Mouse (Mus musculus): ENCODE data around the gene E2f6. TPM values are rescaled to one million over a fixed set of nuclear protein-coding genes. Genes with fewer than 3 reads are reported as not detected.

Gene E2f6
- polyA plus RNA-seq, 1 experiment from 2014 or later, result 56.7 TPM

GRCm38 (mm10) chr12:16849821-16850220, 39.1 kb downstream of the E2f6 start:
- Histone ChIP-seq H3K36me3 (ENCODE audit: control insufficient read depth, insufficient read depth, low read length) (no peaks in the 10 kb centered on the region), H3K4me2 (replicated peaks; ENCODE audit: low read depth, low read length) (no peak overlapping the region), H3K27ac (ENCODE audit: low read depth, low read length) (no peak overlapping the region), H3K27me3 (ENCODE audit: control insufficient read depth, insufficient read depth, low read length) (no peaks in the 10 kb centered on the region), H3K9me3 (ENCODE audit: control insufficient read depth, low read length) (no peaks in the 10 kb centered on the region), H3K9ac (ENCODE audit: low read depth, low read length) (no peak overlapping the region), H3K4me3 (ENCODE audit: low read length) (no peak overlapping the region), H3K4me1 (ENCODE audit: control insufficient read depth, insufficient read depth, low read length) (peaks cover 8% of the 10 kb centered on the region; the same call in 1 of the 2 replicates)
- ATAC-seq (ENCODE audit: low FRiP score, low TSS enrichment), result no peak
- WGBS, result 29% methylated on average over 2 of the region's 2 CpGs

GRCm38 (mm10) chr12:16850431-16851375, 39.9 kb downstream of the E2f6 start:
- Histone ChIP-seq H3K4me3 (ENCODE audit: low read length) (no peak overlapping the region), H3K9me3 (ENCODE audit: control insufficient read depth, low read length) (no peaks in the 10 kb centered on the region), H3K36me3 (ENCODE audit: control insufficient read depth, insufficient read depth, low read length) (no peaks in the 10 kb centered on the region), H3K9ac (ENCODE audit: low read depth, low read length) (no peak overlapping the region), H3K27ac (ENCODE audit: low read depth, low read length) (no peak overlapping the region), H3K4me1 (ENCODE audit: control insufficient read depth, insufficient read depth, low read length) (peaks cover 7% of the 10 kb centered on the region; the same call in 1 of the 2 replicates), H3K27me3 (ENCODE audit: control insufficient read depth, insufficient read depth, low read length) (no peaks in the 10 kb centered on the region), H3K4me2 (replicated peaks; ENCODE audit: low read depth, low read length) (no peak overlapping the region)
- peak; percentile 73 for ATAC-seq (ENCODE audit: low FRiP score, low TSS enrichment)
- WGBS, result 42% methylated on average over 16 of the region's 16 CpGs

GRCm38 (mm10) chr12:16853431-16854165, 42.8 kb downstream of the E2f6 start:
- peaks cover 7% of the 10 kb centered on the region; the same call in 1 of the 2 replicates for H3K4me1 ChIP-seq (ENCODE audit: control insufficient read depth, insufficient read depth, low read length)
- no peaks in the 10 kb centered on the region for H3K36me3 ChIP-seq (ENCODE audit: control insufficient read depth, insufficient read depth, low read length)
- H3K9ac ChIP-seq (ENCODE audit: low read depth, low read length), result no peak overlapping the region
- H3K4me2 ChIP-seq (replicated peaks; ENCODE audit: low read depth, low read length), result no peak overlapping the region
- no peaks in the 10 kb centered on the region for H3K27me3 ChIP-seq (ENCODE audit: control insufficient read depth, insufficient read depth, low read length)
- ATAC-seq (ENCODE audit: low FRiP score, low TSS enrichment), result no peak
- H3K4me3 ChIP-seq (ENCODE audit: low read length), result no peak overlapping the region
- WGBS, result 71% methylated on average over 11 of the region's 11 CpGs
- no peaks in the 10 kb centered on the region for H3K9me3 ChIP-seq (ENCODE audit: control insufficient read depth, low read length)
- H3K27ac ChIP-seq (ENCODE audit: low read depth, low read length), result no peak overlapping the region

- Histone ChIP-seq H3K9me3 (ENCODE audit: control insufficient read depth, low read length) (no peaks in the 10 kb centered on the region), H3K27ac (ENCODE audit: low read depth, low read length) (no peak overlapping the region), H3K4me3 (ENCODE audit: low read length) (no peak overlapping the region), H3K36me3 (ENCODE audit: control insufficient read depth, insufficient read depth, low read length) (no peaks in the 10 kb centered on the region), H3K9ac (ENCODE audit: low read depth, low read length) (no peak overlapping the region), H3K4me2 (replicated peaks; ENCODE audit: low read depth, low read length) (no peak overlapping the region), H3K27me3 (ENCODE audit: control insufficient read depth, insufficient read depth, low read length) (no peaks in the 10 kb centered on the region), H3K4me1 (ENCODE audit: control insufficient read depth, insufficient read depth, low read length) (peaks cover under 1% of the 10 kb centered on the region; the same call in 1 of the 2 replicates)
- ATAC-seq (ENCODE audit: low FRiP score, low TSS enrichment), result no peak
- WGBS, result 40% methylated on average over 6 of the region's 6 CpGs
Observed at GRCm38 (mm10) chr12:16855632-16856305, 45.0 kb downstream of the E2f6 start.

GRCm38 (mm10) chr12:16856306-16856679, 45.5 kb downstream of the E2f6 start:
- Histone ChIP-seq H3K9me3 (ENCODE audit: control insufficient read depth, low read length) (no peaks in the 10 kb centered on the region), H3K4me1 (ENCODE audit: control insufficient read depth, insufficient read depth, low read length) (no peaks in the 10 kb centered on the region), H3K9ac (ENCODE audit: low read depth, low read length) (no peak overlapping the region), H3K27ac (ENCODE audit: low read depth, low read length) (no peak overlapping the region), H3K4me3 (ENCODE audit: low read length) (no peak overlapping the region), H3K36me3 (ENCODE audit: control insufficient read depth, insufficient read depth, low read length) (no peaks in the 10 kb centered on the region), H3K27me3 (ENCODE audit: control insufficient read depth, insufficient read depth, low read length) (no peaks in the 10 kb centered on the region), H3K4me2 (replicated peaks; ENCODE audit: low read depth, low read length) (no peak overlapping the region)
- 69% methylated on average over 2 of the region's 2 CpGs for WGBS
- ATAC-seq (ENCODE audit: low FRiP score, low TSS enrichment), result no peak

GRCm38 (mm10) chr12:16858081-16858480, 47.3 kb downstream of the E2f6 start:
- H3K4me2 ChIP-seq (replicated peaks; ENCODE audit: low read depth, low read length), result no peak overlapping the region
- 80% methylated on average over 4 of the region's 4 CpGs for WGBS
- no peaks in the 10 kb centered on the region for H3K36me3 ChIP-seq (ENCODE audit: control insufficient read depth, insufficient read depth, low read length)
- no peak for ATAC-seq (ENCODE audit: low FRiP score, low TSS enrichment)
- no peak overlapping the region for H3K9ac ChIP-seq (ENCODE audit: low read depth, low read length)
- H3K27ac ChIP-seq (ENCODE audit: low read depth, low read length), result no peak overlapping the region
- no peaks in the 10 kb centered on the region for H3K27me3 ChIP-seq (ENCODE audit: control insufficient read depth, insufficient read depth, low read length)
- H3K4me1 ChIP-seq (ENCODE audit: control insufficient read depth, insufficient read depth, low read length), result no peaks in the 10 kb centered on the region
- H3K4me3 ChIP-seq (ENCODE audit: low read length), result no peak overlapping the region
- H3K9me3 ChIP-seq (ENCODE audit: control insufficient read depth, low read length), result no peaks in the 10 kb centered on the region

GRCm38 (mm10) chr12:16859781-16860180, 49.0 kb downstream of the E2f6 start:
- no peaks in the 10 kb centered on the region for H3K27me3 ChIP-seq (ENCODE audit: control insufficient read depth, insufficient read depth, low read length)
- H3K9ac ChIP-seq (ENCODE audit: low read depth, low read length), result no peak overlapping the region
- no peak overlapping the region for H3K27ac ChIP-seq (ENCODE audit: low read depth, low read length)
- no peak overlapping the region for H3K4me3 ChIP-seq (ENCODE audit: low read length)
- H3K4me2 ChIP-seq (replicated peaks; ENCODE audit: low read depth, low read length), result no peak overlapping the region
- H3K4me1 ChIP-seq (ENCODE audit: control insufficient read depth, insufficient read depth, low read length), result no peaks in the 10 kb centered on the region
- WGBS, result 91% methylated on average over 2 of the region's 2 CpGs
- no peaks in the 10 kb centered on the region for H3K36me3 ChIP-seq (ENCODE audit: control insufficient read depth, insufficient read depth, low read length)
- no peak for ATAC-seq (ENCODE audit: low FRiP score, low TSS enrichment)
- H3K9me3 ChIP-seq (ENCODE audit: control insufficient read depth, low read length), result no peaks in the 10 kb centered on the region

GRCm38 (mm10) chr12:16860533-16860932, 49.8 kb downstream of the E2f6 start:
- Histone ChIP-seq H3K4me1 (ENCODE audit: control insufficient read depth, insufficient read depth, low read length) (peaks cover under 1% of the 10 kb centered on the region; the same call in 1 of the 2 replicates), H3K27ac (ENCODE audit: low read depth, low read length) (peak overlapping the region; percentile 67), H3K4me2 (replicated peaks; ENCODE audit: low read depth, low read length) (no peak overlapping the region), H3K9me3 (ENCODE audit: control insufficient read depth, low read length) (no peaks in the 10 kb centered on the region), H3K4me3 (ENCODE audit: low read length) (no peak overlapping the region), H3K27me3 (ENCODE audit: control insufficient read depth, insufficient read depth, low read length) (no peaks in the 10 kb centered on the region), H3K9ac (ENCODE audit: low read depth, low read length) (no peak overlapping the region), H3K36me3 (ENCODE audit: control insufficient read depth, insufficient read depth, low read length) (no peaks in the 10 kb centered on the region)
- 0 out of 2 replicates have a peak, but pooled peaks have one; percentile 41 for ATAC-seq (ENCODE audit: low FRiP score, low TSS enrichment)
- 66% methylated on average over 1 of the region's 1 CpGs for WGBS
